Mouse (Mus musculus): ENCODE measurements around the gene Ppp1r13b. TPM values are rescaled to one million over a fixed set of nuclear protein-coding genes. Genes with fewer than 3 reads are reported as not detected.
A peak's percentile ranks its signal among the peaks of the same experiment; 100 is the strongest.

The Ppp1r13b gene
- polyA plus RNA-seq, 1 experiment from 2014 or later = 22.9 TPM

DNA sequence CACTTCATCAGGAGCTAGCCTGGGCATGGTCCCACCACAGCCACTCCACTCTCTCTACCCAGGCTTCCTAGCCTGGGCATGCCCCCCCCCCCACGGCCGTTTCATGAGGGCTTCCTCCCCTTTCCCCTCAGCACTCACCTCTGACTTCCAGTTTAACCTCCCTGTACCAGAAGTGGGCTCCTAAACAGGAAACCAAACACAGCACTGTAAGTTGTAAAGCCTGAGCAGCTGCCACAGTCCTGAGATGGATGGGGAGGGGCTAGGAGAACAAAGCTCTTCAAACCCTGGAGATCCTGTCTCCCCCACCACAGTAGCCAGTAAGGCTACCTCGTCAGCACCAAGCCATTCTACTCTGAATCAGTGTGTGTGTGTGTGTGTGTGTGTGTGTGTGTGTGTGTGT lies 6.1 kb upstream of the Ppp1r13b start:
- H3K27me3 ChIP-seq (replicated peaks) = no peaks in the 10 kb centered on the region
- 20% methylated on average over 3 of the region's 3 CpGs for WGBS
- peak overlapping the region; percentile 57 for H3K27ac ChIP-seq
- no peak for ATAC-seq (ENCODE audit: insufficient read depth, low FRiP score, low read depth)
- H3K4me3 ChIP-seq (replicated peaks) = no peak overlapping the region
- H3K4me2 ChIP-seq = no peak overlapping the region
- no peak overlapping the region for H3K9ac ChIP-seq
- no peaks in the 10 kb centered on the region for H3K36me3 ChIP-seq
- H3K4me1 ChIP-seq = peaks cover 12% of the 10 kb centered on the region; the same call in 1 of the 2 replicates
- no peaks in the 10 kb centered on the region for H3K9me3 ChIP-seq

DNA sequence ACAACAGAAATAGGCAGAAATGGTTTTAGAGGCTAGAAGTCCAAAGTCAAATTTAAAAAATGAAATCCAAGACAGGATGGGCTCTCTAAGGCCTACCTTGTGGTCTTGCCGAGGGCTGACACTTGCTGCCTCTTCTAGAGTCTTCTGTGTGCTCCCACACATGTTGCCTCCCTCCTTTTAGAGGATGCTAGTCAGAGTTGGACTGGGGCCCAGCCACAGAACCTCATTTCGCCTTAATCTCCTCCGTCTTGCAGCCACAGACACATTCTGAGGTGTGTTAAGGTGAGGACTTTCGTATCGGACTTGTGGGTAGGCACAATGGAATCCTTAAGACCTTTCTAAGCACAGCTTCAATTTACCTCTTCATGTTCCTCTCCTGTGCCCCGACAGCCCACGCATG lies 4.9 kb upstream of the Ppp1r13b start:
- H3K9ac ChIP-seq = no peak overlapping the region
- H3K27me3 ChIP-seq (replicated peaks) = no peaks in the 10 kb centered on the region
- peaks cover 20% of the 10 kb centered on the region; the same call in 1 of the 2 replicates for H3K4me1 ChIP-seq
- no peak for ATAC-seq (ENCODE audit: insufficient read depth, low FRiP score, low read depth)
- no peak overlapping the region for H3K4me2 ChIP-seq
- no peak overlapping the region for H3K4me3 ChIP-seq (replicated peaks)
- H3K36me3 ChIP-seq = no peaks in the 10 kb centered on the region
- no peaks in the 10 kb centered on the region for H3K9me3 ChIP-seq
- H3K27ac ChIP-seq = no peak overlapping the region
- 79% methylated on average over 7 of the region's 7 CpGs for WGBS

DNA sequence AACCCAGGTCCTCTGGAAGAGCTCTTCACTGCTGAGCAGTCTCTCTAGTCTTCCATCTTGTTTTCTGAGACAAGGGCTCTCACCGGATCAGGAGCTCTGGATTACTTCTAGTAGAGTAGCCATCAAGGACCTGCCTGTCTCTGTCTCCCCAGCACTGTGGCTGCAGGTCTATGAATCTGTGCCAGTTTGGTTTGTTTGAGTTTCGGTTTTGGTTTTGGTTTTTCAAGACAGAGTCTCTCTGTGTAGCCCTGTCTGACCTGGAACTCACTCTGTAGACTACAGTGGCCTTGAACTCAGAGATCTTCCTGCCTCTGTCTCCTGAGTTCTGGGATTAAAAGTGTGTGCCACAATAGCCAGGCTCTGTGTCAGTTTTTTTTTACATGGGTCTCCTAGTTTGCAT lies 3.9 kb upstream of the Ppp1r13b start:
- Histone ChIP-seq H3K4me3 (replicated peaks) (no peak overlapping the region), H3K9ac (no peak overlapping the region), H3K4me1 (peaks cover 17% of the 10 kb centered on the region; the same call in 1 of the 2 replicates), H3K27me3 (replicated peaks) (no peaks in the 10 kb centered on the region), H3K36me3 (no peaks in the 10 kb centered on the region), H3K27ac (peak overlapping the region; percentile 31; the same call in 1 of the 2 replicates), H3K4me2 (no peak overlapping the region), H3K9me3 (no peaks in the 10 kb centered on the region)
- WGBS = 91% methylated on average over 2 of the region's 2 CpGs
- no peak for ATAC-seq (ENCODE audit: insufficient read depth, low FRiP score, low read depth)

DNA sequence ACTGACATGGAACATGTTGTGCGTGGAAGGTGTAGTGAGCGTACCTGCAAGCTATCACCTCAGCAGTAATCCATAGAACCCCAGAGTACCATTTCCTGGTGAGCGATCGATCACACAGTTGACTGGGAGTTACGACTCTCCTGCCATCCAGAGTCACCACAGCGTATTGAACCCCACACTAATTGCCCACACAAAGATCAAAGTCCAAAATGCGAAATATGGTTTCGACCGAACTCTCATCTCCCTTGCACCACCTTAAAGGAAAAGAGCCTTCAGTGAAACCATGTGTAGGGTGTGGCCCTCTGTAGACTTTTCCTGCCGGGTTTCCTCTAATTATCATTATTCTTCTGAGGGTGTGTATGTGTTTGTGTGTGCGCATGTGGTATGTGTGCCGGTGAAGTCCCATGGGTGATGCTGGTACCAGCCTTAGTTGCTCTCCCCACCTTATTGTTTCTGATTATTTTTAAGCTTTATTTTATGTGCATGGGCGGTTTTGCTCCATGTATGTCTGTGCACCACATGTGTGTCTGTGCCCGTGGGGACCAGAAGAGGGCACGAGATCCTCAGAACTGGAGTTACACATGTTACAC lies 3.4 kb upstream of the Ppp1r13b start:
- Histone ChIP-seq H3K4me3 (replicated peaks) (no peak overlapping the region), H3K27ac (peak overlapping the region; percentile 31; the same call in 1 of the 2 replicates), H3K4me1 (peaks cover 16% of the 10 kb centered on the region; the same call in 1 of the 2 replicates), H3K4me2 (no peak overlapping the region), H3K27me3 (replicated peaks) (no peaks in the 10 kb centered on the region), H3K9ac (no peak overlapping the region), H3K9me3 (no peaks in the 10 kb centered on the region), H3K36me3 (no peaks in the 10 kb centered on the region)
- 71% methylated on average over 15 of the region's 15 CpGs for WGBS
- no peak for ATAC-seq (ENCODE audit: insufficient read depth, low FRiP score, low read depth)

DNA sequence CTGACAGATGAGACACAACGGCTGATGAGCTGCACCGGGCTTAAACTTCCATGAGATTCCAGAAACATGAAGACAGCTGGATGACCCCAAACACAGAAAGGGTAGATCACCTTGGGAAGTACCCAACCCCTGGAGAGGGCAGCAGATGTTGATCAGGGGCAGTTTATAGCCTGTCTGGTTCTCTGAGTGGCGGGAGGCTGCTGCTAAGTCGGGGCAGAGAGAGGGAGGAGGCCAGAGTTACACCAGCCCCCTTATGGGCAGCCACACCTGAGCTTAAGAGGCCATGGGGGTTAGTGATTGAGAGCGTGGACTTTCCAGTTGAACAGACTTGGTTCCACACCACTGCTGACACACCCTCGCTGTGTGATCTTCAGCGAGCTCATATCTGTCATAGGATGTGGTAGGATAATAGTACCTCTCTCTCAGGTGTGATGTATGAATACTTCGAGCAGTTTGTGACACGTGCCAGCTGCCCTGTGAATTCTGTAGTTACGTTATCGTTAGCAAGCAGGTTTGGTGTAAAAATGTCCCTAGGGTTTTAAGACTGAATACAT lies 1.2 kb upstream of the Ppp1r13b start:
- Histone ChIP-seq H3K4me3 (replicated peaks) (peak overlapping the region; percentile 81), H3K9me3 (no peaks in the 10 kb centered on the region), H3K27ac (no peak overlapping the region; the same call in 1 of the 2 replicates), H3K4me2 (peak overlapping the region; percentile 88), H3K9ac (no peak overlapping the region), H3K27me3 (replicated peaks) (no peaks in the 10 kb centered on the region), H3K4me1 (peaks cover 16% of the 10 kb centered on the region; the same call in 1 of the 2 replicates), H3K36me3 (no peaks in the 10 kb centered on the region)
- WGBS = 53% methylated on average over 11 of the region's 11 CpGs
- ATAC-seq (ENCODE audit: insufficient read depth, low FRiP score, low read depth) = no peak

DNA sequence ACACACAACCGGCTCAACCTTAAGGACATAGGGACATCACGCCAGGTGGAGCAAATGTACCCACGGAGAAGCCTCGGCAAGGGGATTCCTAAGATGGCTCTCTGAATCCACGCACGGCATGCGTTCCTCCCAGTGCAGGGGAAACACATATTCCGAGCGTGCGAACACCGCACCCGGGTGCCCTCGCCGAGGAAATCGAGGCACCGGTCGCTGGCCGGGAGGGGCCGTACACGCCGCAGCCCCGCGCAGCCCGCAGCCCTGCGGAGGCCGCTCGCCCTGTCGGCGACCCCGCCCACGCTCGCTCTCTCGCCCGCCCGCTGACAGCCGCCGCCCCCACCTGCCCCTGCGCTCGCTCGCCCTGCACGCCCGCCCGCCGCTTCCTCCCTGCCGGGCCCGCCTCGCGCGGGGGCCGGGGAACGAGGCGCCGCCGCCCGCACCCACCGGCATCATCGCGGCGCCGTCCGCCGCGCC lies 454 bp downstream of the Ppp1r13b start:
- peak; percentile 70 for ATAC-seq (ENCODE audit: insufficient read depth, low FRiP score, low read depth)
- H3K4me3 ChIP-seq (replicated peaks) = peak overlapping the region; percentile 81
- no peaks in the 10 kb centered on the region for H3K27me3 ChIP-seq (replicated peaks)
- H3K4me2 ChIP-seq = peak overlapping the region; percentile 88
- H3K36me3 ChIP-seq = no peaks in the 10 kb centered on the region
- H3K9ac ChIP-seq = peak overlapping the region; percentile 85
- peak overlapping the region; percentile 91 for H3K27ac ChIP-seq
- peaks cover 16% of the 10 kb centered on the region; the same call in 1 of the 2 replicates for H3K4me1 ChIP-seq
- WGBS = under 1% methylated on average over 50 of the region's 63 CpGs
- H3K9me3 ChIP-seq = no peaks in the 10 kb centered on the region

DNA sequence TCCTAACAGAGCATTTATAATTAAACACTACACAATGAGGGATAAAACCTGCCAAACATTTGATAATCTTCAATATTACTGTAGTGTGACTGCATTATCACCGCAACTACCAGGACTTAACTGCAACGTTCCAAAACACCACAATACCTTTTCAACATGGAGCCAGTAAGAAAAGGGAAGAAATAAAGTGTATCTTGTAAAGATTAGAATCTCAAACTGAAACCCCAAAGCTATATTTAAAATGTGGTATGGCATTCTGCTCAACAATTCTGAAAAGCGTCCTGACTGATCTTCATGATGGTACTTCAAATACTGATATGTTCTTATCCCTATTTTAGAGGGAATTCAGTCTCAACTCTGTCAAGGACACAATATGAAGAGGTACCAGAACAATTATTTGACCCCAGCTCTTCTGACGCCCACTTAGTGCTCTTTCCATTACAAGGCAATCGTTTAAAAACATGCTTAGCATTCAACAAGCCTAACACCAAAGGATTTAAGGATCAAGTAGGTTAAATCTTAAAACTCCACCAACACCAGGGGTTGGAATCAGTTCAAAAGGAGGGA lies 1.5 kb downstream of the Ppp1r13b start:
- Histone ChIP-seq H3K4me3 (replicated peaks) (peak overlapping the region; percentile 81), H3K4me1 (peaks cover 15% of the 10 kb centered on the region; the same call in 1 of the 2 replicates), H3K27me3 (replicated peaks) (no peaks in the 10 kb centered on the region), H3K9me3 (no peaks in the 10 kb centered on the region), H3K9ac (no peak overlapping the region), H3K36me3 (no peaks in the 10 kb centered on the region), H3K27ac (no peak overlapping the region), H3K4me2 (peak overlapping the region; percentile 88)
- no peak for ATAC-seq (ENCODE audit: insufficient read depth, low FRiP score, low read depth)
- 40% methylated on average over 5 of the region's 5 CpGs for WGBS

DNA sequence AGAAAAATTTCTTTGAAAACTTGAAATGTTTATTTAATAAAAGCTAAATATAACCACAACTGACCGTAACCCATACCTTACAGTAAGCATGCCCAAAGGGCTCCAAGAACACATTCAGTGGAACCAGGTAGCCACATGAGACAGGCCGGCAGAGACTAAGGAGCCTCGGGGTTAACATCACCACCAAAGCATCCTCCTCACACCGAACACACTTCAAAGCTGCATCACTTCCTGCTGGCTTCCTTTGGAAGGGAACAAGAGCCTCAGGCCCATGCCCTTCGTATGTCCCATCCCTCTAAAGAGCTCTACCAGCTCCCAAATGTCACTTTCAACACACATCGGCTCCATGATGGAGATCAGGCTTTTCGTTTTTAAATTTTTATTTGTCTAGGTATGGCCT lies 5.4 kb downstream of the Ppp1r13b start:
- H3K9me3 ChIP-seq = no peaks in the 10 kb centered on the region
- no peak for ATAC-seq (ENCODE audit: insufficient read depth, low FRiP score, low read depth)
- no peaks in the 10 kb centered on the region for H3K36me3 ChIP-seq
- H3K27ac ChIP-seq = no peak overlapping the region
- H3K27me3 ChIP-seq (replicated peaks) = no peaks in the 10 kb centered on the region
- no peak overlapping the region for H3K4me2 ChIP-seq
- H3K4me3 ChIP-seq (replicated peaks) = no peak overlapping the region
- no peak overlapping the region for H3K9ac ChIP-seq
- peaks cover 13% of the 10 kb centered on the region for H3K4me1 ChIP-seq
- 70% methylated on average over 7 of the region's 7 CpGs for WGBS

DNA sequence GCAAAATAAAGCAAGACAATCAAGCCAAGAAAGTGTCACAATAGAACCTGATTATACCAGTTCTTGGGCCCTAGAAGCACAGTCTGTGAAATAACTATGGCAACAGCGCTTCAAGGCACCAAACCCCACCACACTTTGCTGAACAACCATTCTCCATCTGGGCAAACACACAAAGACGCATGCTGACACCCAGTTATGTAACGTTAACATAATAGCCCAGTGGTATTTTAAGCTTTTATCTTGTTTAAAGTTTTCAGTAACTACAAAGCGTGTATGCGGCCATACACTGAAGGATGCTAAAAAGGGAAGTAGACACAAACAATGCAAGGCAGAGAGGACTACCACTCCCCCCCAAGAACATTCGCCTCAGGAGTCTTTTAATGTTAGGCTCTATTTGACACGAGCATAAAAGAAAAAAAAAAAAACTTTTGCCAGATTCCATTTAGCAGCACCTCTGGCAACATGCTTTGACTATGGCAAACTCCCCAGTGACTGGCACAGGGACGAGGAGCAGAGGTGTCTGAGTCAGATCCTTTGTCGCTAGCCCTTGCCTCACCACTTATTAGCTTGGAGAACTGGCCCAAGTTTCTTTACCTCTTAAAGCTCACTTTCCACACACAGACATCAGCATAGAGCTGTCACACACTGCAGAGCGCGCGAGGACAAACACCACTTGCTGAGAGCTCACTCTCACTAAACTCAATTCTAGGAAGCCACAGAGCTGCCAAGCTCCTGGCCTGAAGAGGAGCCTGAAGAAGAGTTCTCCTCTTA lies 6.6 kb downstream of the Ppp1r13b start:
- no peak overlapping the region for H3K27ac ChIP-seq
- peaks cover 24% of the 10 kb centered on the region for H3K4me1 ChIP-seq
- ATAC-seq (ENCODE audit: insufficient read depth, low FRiP score, low read depth) = no peak
- no peak overlapping the region for H3K9ac ChIP-seq
- 63% methylated on average over 12 of the region's 12 CpGs for WGBS
- H3K36me3 ChIP-seq = no peaks in the 10 kb centered on the region
- H3K9me3 ChIP-seq = no peaks in the 10 kb centered on the region
- no peak overlapping the region for H3K4me2 ChIP-seq
- no peaks in the 10 kb centered on the region for H3K27me3 ChIP-seq (replicated peaks)
- H3K4me3 ChIP-seq (replicated peaks) = no peak overlapping the region

DNA sequence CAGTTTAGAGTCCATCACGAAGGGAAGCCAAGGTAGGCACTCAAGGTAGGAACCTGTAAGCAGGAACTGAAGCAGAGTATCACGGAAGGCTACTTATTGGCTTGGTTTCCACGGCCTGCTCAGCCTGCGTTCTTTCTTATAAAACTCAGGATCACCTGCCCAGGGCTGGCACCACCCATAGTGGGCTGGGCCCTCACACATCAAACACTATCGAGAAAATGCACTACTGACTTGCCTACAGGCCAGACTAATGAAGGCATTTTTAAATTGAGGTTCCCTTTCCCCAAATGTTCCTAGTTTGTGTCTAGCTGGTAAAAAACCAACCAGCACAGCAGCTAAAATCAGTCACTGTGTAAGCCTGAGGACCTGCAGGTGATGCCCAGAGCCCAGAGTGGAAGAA lies 8.3 kb downstream of the Ppp1r13b start:
- Histone ChIP-seq H3K4me1 (peaks cover 28% of the 10 kb centered on the region), H3K27ac (no peak overlapping the region), H3K27me3 (replicated peaks) (no peaks in the 10 kb centered on the region), H3K9ac (no peak overlapping the region), H3K9me3 (no peaks in the 10 kb centered on the region), H3K36me3 (no peaks in the 10 kb centered on the region), H3K4me3 (replicated peaks) (no peak overlapping the region), H3K4me2 (no peak overlapping the region)
- WGBS = 68% methylated on average over 5 of the region's 5 CpGs
- no peak for ATAC-seq (ENCODE audit: insufficient read depth, low FRiP score, low read depth)

DNA sequence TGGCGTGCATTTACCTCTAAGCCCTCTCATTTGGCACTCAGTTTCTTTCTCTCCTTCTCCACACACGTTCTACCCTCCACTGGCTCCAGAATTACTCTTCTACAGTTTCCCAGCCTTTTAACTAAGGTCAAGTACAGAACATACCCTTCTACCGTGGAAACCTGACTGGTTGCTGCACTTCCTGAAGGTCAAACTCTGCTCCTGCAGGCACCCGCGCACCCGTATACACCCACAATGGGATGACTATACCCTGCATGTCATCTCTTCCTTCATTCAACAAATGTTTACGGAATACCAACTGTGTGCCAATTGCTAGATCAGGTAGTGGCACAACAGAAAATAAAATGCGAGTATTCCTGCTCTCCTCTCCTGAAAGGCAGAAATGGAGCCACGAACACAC lies 9.2 kb downstream of the Ppp1r13b start:
- 70% methylated on average over 9 of the region's 9 CpGs for WGBS
- peaks cover 31% of the 10 kb centered on the region for H3K4me1 ChIP-seq

More for the DNA sequence above, 9.2 kb downstream of the Ppp1r13b start:
- no peaks in the 10 kb centered on the region for H3K36me3 ChIP-seq
- no peak for ATAC-seq (ENCODE audit: insufficient read depth, low FRiP score, low read depth)
- no peak overlapping the region for H3K27ac ChIP-seq
- H3K4me2 ChIP-seq = no peak overlapping the region
- no peaks in the 10 kb centered on the region for H3K9me3 ChIP-seq
- H3K4me3 ChIP-seq (replicated peaks) = no peak overlapping the region
- no peak overlapping the region for H3K9ac ChIP-seq
- no peaks in the 10 kb centered on the region for H3K27me3 ChIP-seq (replicated peaks)

Measured in stomach, embryonic 15.5 days (tissue).